Mouse (Mus musculus) liver, embryonic 11.5 days (tissue): ENCODE measurements around the gene Rnaseh2c. TPM values are rescaled to one million over a fixed set of nuclear protein-coding genes. Genes with fewer than 3 reads are reported as not detected.

Experiments used
- ATAC-seq: fragments of 200-750 bp; cut with Nextera tagmentation; replicated peaks from 2 replicates; pipeline ENCODE4 v1.8.0; 2017; ENCODE audit warnings: moderate number of reproducible peaks, mild to moderate bottlenecking, moderate TSS enrichment, moderate library complexity; ENCODE audit not compliant: low FRiP score
- DNase-seq: peaks from one replicate; pipeline ENCODE4 v3.0.0-alpha.2; 2017; ENCODE audit warnings: low spot score
- H3K27ac ChIP-seq: fragments of 300-500 bp; sonication (generic); 2 replicates; pipeline ENCODE4 v1.5.1; 2014; ENCODE audit warnings: mild to moderate bottlenecking, low read depth, low read length, control low read depth
- H3K27me3 ChIP-seq: fragments of 300-500 bp; sonication (generic); replicated peaks from 2 replicates; pipeline ENCODE4 v1.6.1; 2014; ENCODE audit warnings: low read length, mixed read lengths; ENCODE audit not compliant: control insufficient read depth, insufficient read depth
- H3K36me3 ChIP-seq: fragments of 300-500 bp; sonication (generic); 2 replicates; pipeline ENCODE4 v1.6.1; 2014; ENCODE audit warnings: mild to moderate bottlenecking, low read length, moderate library complexity, mixed read lengths; ENCODE audit not compliant: control insufficient read depth, insufficient read depth
- H3K4me1 ChIP-seq: fragments of 300-500 bp; sonication (generic); replicated peaks from 2 replicates; pipeline ENCODE4 v1.6.1; 2014; ENCODE audit warnings: low read length, mixed read lengths; ENCODE audit not compliant: control insufficient read depth, insufficient read depth
- H3K4me2 ChIP-seq: fragments of 300-500 bp; sonication (generic); 2 replicates; pipeline ENCODE4 v1.6.1; 2014; ENCODE audit warnings: mild to moderate bottlenecking, control low read depth, moderate library complexity
- H3K4me3 ChIP-seq: fragments of 300-500 bp; sonication (generic); 2 replicates; pipeline ENCODE4 v1.5.1; 2014; ENCODE audit warnings: low read depth, low read length, control low read depth
- H3K9ac ChIP-seq: fragments of 300-500 bp; sonication (generic); 2 replicates; pipeline ENCODE4 v1.6.1; 2014; ENCODE audit warnings: low read depth, low read length, control low read depth
- H3K9me3 ChIP-seq: fragments of 300-500 bp; sonication (generic); 2 replicates; pipeline ENCODE4 v1.6.1; 2016; ENCODE audit warnings: low read length, inconsistent platforms, mixed read lengths; ENCODE audit not compliant: control insufficient read depth
- WGBS: fragments of 180-500 bp; shearing (Covaris S2); extraction: QIAGEN DNeasy Blood & Tissue Kit; methylation state at CpG from one replicate; pipeline ENCODE4 v1.1.7; 2014; 5-methylcytosine and 5-hydroxymethylcytosine counted together
- polyA plus RNA-seq: library from polyadenylated mRNA; unstranded; fragments of >200 nt; fragmentation: Nextera tagmentation; extraction: Ambion mirVana; gene quantifications from 2 replicates; pipeline ENCODE4 v1.2.1, GENCODE M21; 2014

Rnaseh2c gene
- polyA plus RNA-seq, 1 experiment from 2014 or later = 189 TPM

DNA sequence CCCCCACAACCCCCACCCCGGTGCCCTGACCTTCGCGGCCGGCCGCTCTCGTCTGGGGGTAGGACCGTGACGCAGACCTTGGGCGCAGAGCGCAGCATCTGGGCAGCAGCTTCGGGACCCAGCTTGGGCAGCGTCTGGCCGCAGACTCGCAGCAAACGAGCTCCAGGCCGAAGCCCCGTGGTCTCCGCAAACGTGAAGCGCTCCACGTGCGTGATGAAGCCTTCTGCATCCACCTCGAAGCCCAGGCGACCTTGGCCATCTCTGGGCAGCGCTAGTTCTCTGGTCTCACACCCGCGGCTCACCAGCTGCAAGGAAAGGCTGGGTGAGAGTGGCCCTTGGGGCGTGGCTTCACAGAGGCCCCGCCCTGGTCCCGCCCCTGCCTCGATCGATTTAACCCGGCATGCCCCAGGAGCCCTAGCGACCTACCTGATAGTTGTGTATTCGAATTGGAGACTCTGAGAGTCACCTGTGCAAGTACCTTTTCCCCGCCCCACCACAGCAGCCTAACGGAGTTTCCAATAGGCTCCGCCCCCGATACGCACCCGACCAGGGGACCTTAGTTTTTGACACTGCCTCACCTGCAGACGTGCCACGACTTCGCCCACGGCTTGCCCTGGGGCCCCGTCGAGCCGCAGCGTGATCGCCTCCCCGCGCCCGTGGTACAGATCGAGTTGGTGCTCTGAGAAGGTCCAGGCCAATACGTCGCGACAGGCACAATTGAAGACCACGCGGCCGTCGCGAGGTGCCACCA is 52.5 kb downstream of the Rnaseh2c start:
- Histone ChIP-seq H3K9ac (0 out of 2 replicates have a peak overlapping the region, but pooled peaks have one; percentile 18), H3K4me2 (peak overlapping the region; percentile 74), H3K4me1 (peaks cover 18% of the 10 kb centered on the region), H3K36me3 (peaks cover 34% of the 10 kb centered on the region), H3K9me3 (no peaks in the 10 kb centered on the region), H3K27ac (peak overlapping the region; percentile 51), H3K27me3 (0 out of 2 replicates have a peak, but pooled peaks cover 3% of the 10 kb centered on the region), H3K4me3 (peak overlapping the region; percentile 47)
- WGBS = 55% methylated on average over 62 of the region's 62 CpGs
- ATAC-seq (peak; percentile 48; the same call in 1 of the 2 replicates), DNase-seq (peak; percentile 67)

DNA sequence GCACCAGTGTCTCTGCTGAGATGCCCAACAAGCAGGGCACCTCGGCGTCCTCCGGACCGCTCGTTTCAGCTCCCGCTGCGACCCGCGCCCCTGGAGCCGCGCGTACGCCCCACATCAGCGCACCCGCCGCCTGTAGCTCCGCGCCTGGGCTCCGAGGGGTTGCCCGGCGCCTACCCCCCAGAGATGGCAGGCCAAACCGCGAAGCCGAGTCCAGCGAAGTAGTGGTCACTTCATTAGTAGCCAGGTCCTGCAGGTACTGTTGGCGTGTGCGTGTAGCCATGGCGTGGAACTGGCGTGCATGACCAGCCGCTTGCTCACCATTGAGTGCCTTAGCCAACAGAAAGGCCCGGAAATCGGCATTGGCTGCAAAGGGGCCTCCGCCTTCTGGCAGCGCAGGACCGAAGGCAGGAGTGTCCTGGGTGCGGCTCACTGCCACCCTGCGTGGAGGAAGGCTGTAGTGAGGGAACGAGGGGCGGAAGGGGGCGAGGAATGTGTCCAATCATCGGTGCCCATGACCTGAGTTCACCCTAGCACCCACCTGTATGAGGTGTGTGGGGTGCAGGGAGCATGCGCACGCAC is 53.1 kb downstream of the Rnaseh2c start:
- ATAC-seq = no peak
- no peak for DNase-seq

More for the DNA sequence above, 53.1 kb downstream of the Rnaseh2c start:
- Histone ChIP-seq H3K27me3 (0 out of 2 replicates have a peak, but pooled peaks cover 3% of the 10 kb centered on the region), H3K27ac (no peak overlapping the region), H3K36me3 (peaks cover 36% of the 10 kb centered on the region), H3K4me3 (peak overlapping the region; percentile 47), H3K9ac (no peak overlapping the region), H3K4me1 (peaks cover 16% of the 10 kb centered on the region), H3K4me2 (peak overlapping the region; percentile 74), H3K9me3 (no peaks in the 10 kb centered on the region)
- WGBS = 54% methylated on average over 43 of the region's 43 CpGs

Other genes with a start within 250 kb of the Rnaseh2c start
- 72.9 and 76.5 TPM in 2 replicates for gene Eif1ad, start 235.1 kb upstream of the Rnaseh2c start, polyA plus RNA-seq
- 601 and 643 TPM in 2 replicates for gene Banf1, start 234.7 kb upstream of the Rnaseh2c start, polyA plus RNA-seq
- 62.7 and 73.3 TPM in 2 replicates for gene Sart1, start 213.2 kb upstream of the Rnaseh2c start, polyA plus RNA-seq
- gene Tsga10ip, start 199.3 kb upstream of the Rnaseh2c start, polyA plus RNA-seq = 0.30 and 1.2 TPM in 2 replicates
- 124 and 151 TPM in 2 replicates for gene Drap1, start 176.9 kb upstream of the Rnaseh2c start, polyA plus RNA-seq
- gene AI837181, start 176.7 kb upstream of the Rnaseh2c start, polyA plus RNA-seq = 24.2 and 27.2 TPM in 2 replicates
- gene Fosl1, start 154.3 kb upstream of the Rnaseh2c start, polyA plus RNA-seq = 0.52 and 0.59 TPM in 2 replicates
- 5.8 and 6.3 TPM in 2 replicates for gene Ccdc85b, start 144.0 kb upstream of the Rnaseh2c start, polyA plus RNA-seq
- gene Fibp, start 141.3 kb upstream of the Rnaseh2c start, polyA plus RNA-seq = 60.9 and 66.7 TPM in 2 replicates
- gene Ctsw, start 133.4 kb upstream of the Rnaseh2c start, polyA plus RNA-seq = 0.39 and 0.52 TPM in 2 replicates
- gene Efemp2, start 127.9 kb upstream of the Rnaseh2c start, polyA plus RNA-seq = 47.8 and 55.3 TPM in 2 replicates
- gene Mus81, start 113.5 kb upstream of the Rnaseh2c start, polyA plus RNA-seq = 28.3 and 33.8 TPM in 2 replicates
- 2,498 and 2,516 TPM in 2 replicates for gene Cfl1, start 111.4 kb upstream of the Rnaseh2c start, polyA plus RNA-seq
- not detected in 2 replicates for gene 1700020D05Rik, start 98.1 kb upstream of the Rnaseh2c start, polyA plus RNA-seq
- 7.0 and 8.3 TPM in 2 replicates for gene Snx32, start 91.3 kb upstream of the Rnaseh2c start, polyA plus RNA-seq
- 0.22 TPM in 1 of 2 replicates, not detected in the other for gene Ovol1, start 41.2 kb upstream of the Rnaseh2c start, polyA plus RNA-seq
- gene Ap5b1, start 33.8 kb upstream of the Rnaseh2c start, polyA plus RNA-seq = 3.6 and 3.8 TPM in 2 replicates
- 24.0 and 28.0 TPM in 2 replicates for gene Kat5, start 8.4 kb downstream of the Rnaseh2c start, polyA plus RNA-seq
- 57.1 and 57.7 TPM in 2 replicates for gene Rela, start 35.6 kb downstream of the Rnaseh2c start, polyA plus RNA-seq
- gene Sipa1, start 61.8 kb downstream of the Rnaseh2c start, polyA plus RNA-seq = 32.3 and 34.8 TPM in 2 replicates
- gene Map3k11, start 86.9 kb downstream of the Rnaseh2c start, polyA plus RNA-seq = 27.4 and 28.1 TPM in 2 replicates
- gene Pcnx3, start 87.0 kb downstream of the Rnaseh2c start, polyA plus RNA-seq = 22.5 and 25.0 TPM in 2 replicates
- 0.14 TPM in 1 of 2 replicates, not detected in the other for gene Kcnk7, start 102.5 kb downstream of the Rnaseh2c start, polyA plus RNA-seq
- 64.9 and 67.1 TPM in 2 replicates for gene Ehbp1l1, start 124.4 kb downstream of the Rnaseh2c start, polyA plus RNA-seq
- gene Fam89b, start 127.8 kb downstream of the Rnaseh2c start, polyA plus RNA-seq = 47.5 and 49.8 TPM in 2 replicates
- 4.1 and 4.6 TPM in 2 replicates for gene Ltbp3, start 139.0 kb downstream of the Rnaseh2c start, polyA plus RNA-seq
- 57.1 and 58.6 TPM in 2 replicates for gene Scyl1, start 169.5 kb downstream of the Rnaseh2c start, polyA plus RNA-seq